Mouse (Mus musculus): ENCODE measurements around the gene Slc25a34. TPM values are rescaled to one million over a fixed set of nuclear protein-coding genes. Genes with fewer than 3 reads are reported as not detected.

The Slc25a34 gene
- polyA plus RNA-seq, 1 experiment from 2014 or later = 0.15 TPM

DNA sequence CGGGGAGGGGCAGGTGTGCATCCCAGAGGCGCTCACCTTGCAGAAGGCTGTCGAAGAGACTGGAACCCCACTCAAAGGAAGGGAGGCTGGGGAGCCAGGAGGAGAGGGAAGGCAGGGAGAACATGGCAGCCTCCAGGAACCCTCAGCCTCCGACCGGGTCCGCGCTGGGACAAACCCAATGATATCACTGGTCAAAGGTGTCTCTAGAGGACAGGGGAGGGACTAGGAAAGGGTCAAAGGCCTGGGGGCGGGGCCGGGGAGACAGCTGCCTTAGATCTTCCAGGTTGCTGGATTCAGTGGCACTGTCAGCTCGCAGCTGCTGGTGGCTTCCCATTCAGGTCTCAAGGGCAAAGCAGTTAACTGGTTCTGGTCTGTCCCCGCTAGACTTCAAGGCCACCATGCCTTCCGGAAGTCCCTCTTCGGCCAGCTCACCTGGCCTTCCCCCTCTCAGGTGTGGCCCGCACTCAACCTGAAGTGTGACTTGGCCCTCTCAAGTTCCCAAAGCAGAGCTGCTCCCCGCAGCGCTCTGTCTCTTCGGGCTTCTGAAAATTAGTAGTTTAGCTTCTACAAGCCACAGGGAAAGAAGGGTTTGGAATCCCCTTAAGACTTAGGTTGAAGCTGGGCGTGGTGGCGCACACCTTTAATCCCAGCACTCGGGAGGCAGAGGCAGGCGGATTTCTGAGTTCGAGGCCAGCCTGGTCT, 5.6 kb downstream of the Slc25a34 start:
- ChIA-PET POLR2A (no interaction called here), CTCF (interaction anchor here (1.3 kb wide), 1 partner anchor 18 kb away, joined by 3 read pairs; no protein-coding TSS in a partner anchor)
- in situ Hi-C loops (cut with MboI; ENCODE audit: low pct_unique_long_range_greater_than_20kb) = loop anchor here (10.0 kb wide), 3 partner anchors 97 to 227 kb away; partner anchors contain the start of gene Ctrc
- TF ChIP-seq CTCF (IDR thresholded peaks at IDR 0.05) = no peak
- no peak for ATAC-seq
- DNase-seq (ENCODE audit: low read depth, low spot score) = no peak
- no peaks in the 10 kb centered on the region for H3K27me3 ChIP-seq

DNA sequence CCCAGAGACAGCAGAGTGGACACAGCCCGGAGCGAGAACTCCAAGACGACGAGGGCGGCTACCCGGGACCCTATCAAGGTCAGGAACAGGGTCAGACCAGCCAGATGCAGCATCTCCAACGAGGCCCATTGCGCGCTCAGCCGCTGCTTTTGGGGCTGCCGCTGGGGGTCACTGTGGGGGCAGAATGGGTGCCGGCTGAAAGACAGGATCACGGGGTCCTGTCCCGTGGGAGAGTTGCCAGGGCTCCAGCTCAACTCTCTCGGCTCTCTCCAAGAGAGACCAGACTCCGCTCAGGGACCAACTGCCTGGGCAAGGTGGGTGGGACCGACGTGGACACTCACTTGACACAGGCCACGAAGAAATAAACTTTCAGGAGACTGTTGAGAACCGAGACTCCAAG, 6.3 kb downstream of the Slc25a34 start:
- ATAC-seq = no peak
- POLR2A ChIA-PET = no interaction called here
- CTCF ChIA-PET = no interaction called here
- no peak for TF ChIP-seq CTCF (IDR thresholded peaks at IDR 0.05)
- no peaks in the 10 kb centered on the region for H3K27me3 ChIP-seq
- in situ Hi-C loops (cut with MboI; ENCODE audit: low pct_unique_long_range_greater_than_20kb) = loop anchor here (10.0 kb wide), 3 partner anchors 98 to 228 kb away; partner anchors contain the start of gene Ctrc
- DNase-seq (ENCODE audit: low read depth, low spot score) = no peak

- no peak for TF ChIP-seq CTCF (IDR thresholded peaks at IDR 0.05)
- no peak for DNase-seq (ENCODE audit: low read depth, low spot score)
- POLR2A ChIA-PET = no interaction called here
- ATAC-seq = no peak
- CTCF ChIA-PET = no interaction called here
- H3K27me3 ChIP-seq = no peaks in the 10 kb centered on the region
- in situ Hi-C loops (cut with MboI; ENCODE audit: low pct_unique_long_range_greater_than_20kb) = loop anchor here (10.0 kb wide), 3 partner anchors 98 to 228 kb away; partner anchors contain the start of gene Ctrc
These were observed 6.8 kb downstream of the Slc25a34 start for GRCm38 (mm10) chr4:141616811-141617210.

DNA sequence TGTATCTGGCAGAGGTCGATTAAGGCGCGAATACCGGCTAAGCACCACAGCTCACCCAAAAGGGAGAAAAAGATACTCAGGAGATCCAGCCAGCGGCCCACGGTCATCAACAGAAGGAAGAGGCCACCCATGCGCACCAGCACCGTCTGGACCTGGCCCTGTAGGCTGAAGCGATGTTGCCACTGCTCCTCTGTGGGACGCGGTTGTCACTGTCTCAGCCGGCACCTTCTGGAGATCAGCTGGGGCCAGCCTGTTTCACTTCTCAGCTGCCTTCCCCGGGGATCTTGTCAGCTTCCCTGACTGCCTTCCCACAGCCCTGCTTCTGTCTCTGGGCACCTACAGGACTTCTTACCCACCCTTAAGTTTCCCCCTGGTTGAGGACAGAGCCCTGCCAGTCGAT, 8.7 kb downstream of the Slc25a34 start:
- in situ Hi-C loops (cut with MboI; ENCODE audit: low pct_unique_long_range_greater_than_20kb) = loop anchor here (10.0 kb wide), 3 partner anchors 100 to 230 kb away; partner anchors contain the start of gene Ctrc

GRCm38 (mm10) chr4:141609538-141609937, 14.1 kb downstream of the Slc25a34 start:
- ChIA-PET CTCF (interaction anchor here (1.2 kb wide), 1 partner anchor 18 kb away, joined by 3 read pairs; no protein-coding TSS in a partner anchor), POLR2A (no interaction called here)
- in situ Hi-C loops (cut with MboI; ENCODE audit: low pct_unique_long_range_greater_than_20kb) = no loop called here
- no peak for DNase-seq (ENCODE audit: low read depth, low spot score)
- no peaks in the 10 kb centered on the region for H3K27me3 ChIP-seq
- TF ChIP-seq CTCF (IDR thresholded peaks at IDR 0.05) = no peak
- ATAC-seq = no peak

More for the DNA sequence above, 8.7 kb downstream of the Slc25a34 start:
- ATAC-seq (no peak), DNase-seq (ENCODE audit: low read depth, low spot score) (no peak)
- no peak for TF ChIP-seq CTCF (IDR thresholded peaks at IDR 0.05)
- CTCF ChIA-PET = no interaction called here
- no peaks in the 10 kb centered on the region for H3K27me3 ChIP-seq
- POLR2A ChIA-PET = no interaction called here

GRCm38 (mm10) chr4:141605861-141606260, 17.8 kb downstream of the Slc25a34 start, which contains the start of gene Fblim1:
Fblim1 (minus strand) TSS chr4:141606096.
- no peaks in the 10 kb centered on the region for H3K27me3 ChIP-seq
- in situ Hi-C loops (cut with MboI; ENCODE audit: low pct_unique_long_range_greater_than_20kb) = no loop called here
- POLR2A ChIA-PET = no interaction called here
- CTCF ChIA-PET = interaction anchor here (0.9 kb wide), 1 partner anchor 14 kb away, joined by 3 read pairs; no protein-coding TSS in a partner anchor
- ATAC-seq (no peak), DNase-seq (ENCODE audit: low read depth, low spot score) (no peak)
- TF ChIP-seq CTCF (IDR thresholded peaks at IDR 0.05) = no peak

DNA sequence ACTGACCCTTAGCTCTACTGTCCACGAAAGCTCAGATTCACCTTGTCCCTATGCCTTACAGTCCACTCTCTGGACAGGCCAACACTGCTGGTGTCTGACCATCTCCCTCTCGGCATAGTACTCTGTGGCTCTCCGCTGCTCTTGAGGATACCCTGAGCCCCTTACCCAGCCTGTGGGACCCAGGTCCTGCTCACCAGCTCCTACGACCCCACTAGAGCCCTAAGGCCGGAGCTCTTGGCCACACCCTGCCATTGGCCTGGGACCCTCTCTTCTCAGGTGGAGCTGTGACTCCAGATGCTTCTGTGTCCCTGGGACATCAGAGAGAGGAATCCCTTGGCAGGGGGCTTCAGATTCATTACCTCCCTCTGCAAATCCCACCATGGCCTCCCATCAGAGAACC, 18.2 kb downstream of the Slc25a34 start:
- H3K27me3 ChIP-seq = no peaks in the 10 kb centered on the region
- in situ Hi-C loops (cut with MboI; ENCODE audit: low pct_unique_long_range_greater_than_20kb) = no loop called here
- no peak for TF ChIP-seq CTCF (IDR thresholded peaks at IDR 0.05)
- ChIA-PET CTCF (no interaction called here), POLR2A (no interaction called here)
- no peak for ATAC-seq
- DNase-seq (ENCODE audit: low read depth, low spot score) = no peak

DNA sequence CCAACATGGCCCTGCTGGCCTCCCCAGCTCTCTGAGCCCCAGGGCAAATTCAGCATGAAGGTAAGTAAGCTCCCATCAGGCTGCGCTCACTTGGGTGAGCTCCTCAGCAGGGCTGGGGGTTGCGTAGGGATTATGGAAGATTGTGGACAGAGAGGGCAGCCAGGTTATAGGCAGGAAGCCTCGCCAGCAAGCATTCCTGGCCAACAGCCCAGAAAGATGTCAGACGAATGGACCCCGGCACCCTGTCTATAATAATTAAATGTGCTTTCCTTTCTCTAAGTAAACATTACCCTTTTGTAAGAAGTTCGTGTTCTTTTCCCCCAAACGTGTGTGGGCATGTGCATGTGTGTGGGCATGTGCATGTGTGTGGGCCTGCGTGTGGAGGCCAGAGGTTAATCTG, 19.1 kb downstream of the Slc25a34 start:
- CTCF ChIA-PET = no interaction called here
- POLR2A ChIA-PET = interaction anchor here (0.5 kb wide), 1 partner anchor 17 kb away, joined by 4 read pairs; no protein-coding TSS in a partner anchor
- no peaks in the 10 kb centered on the region for H3K27me3 ChIP-seq
- in situ Hi-C loops (cut with MboI; ENCODE audit: low pct_unique_long_range_greater_than_20kb) = no loop called here
- ATAC-seq (peak; percentile 28), DNase-seq (ENCODE audit: low read depth, low spot score) (peak; percentile 72)
- no peak for TF ChIP-seq CTCF (IDR thresholded peaks at IDR 0.05)

GRCm38 (mm10) chr4:141603921-141604320, 19.7 kb downstream of the Slc25a34 start:
- in situ Hi-C loops (cut with MboI; ENCODE audit: low pct_unique_long_range_greater_than_20kb) = no loop called here
- peak; percentile 13 for ATAC-seq
- H3K27me3 ChIP-seq = no peaks in the 10 kb centered on the region
- no peak for DNase-seq (ENCODE audit: low read depth, low spot score)
- TF ChIP-seq CTCF (IDR thresholded peaks at IDR 0.05) = no peak
- ChIA-PET CTCF (no interaction called here), POLR2A (interaction anchor here (0.5 kb wide), 1 partner anchor 18 kb away, joined by 4 read pairs; no protein-coding TSS in a partner anchor)

GRCm38 (mm10) chr4:141602523-141603223, 20.9 kb downstream of the Slc25a34 start:
- in situ Hi-C loops (cut with MboI; ENCODE audit: low pct_unique_long_range_greater_than_20kb) = no loop called here
- DNase-seq (ENCODE audit: low read depth, low spot score) (no peak), ATAC-seq (no peak)
- no peaks in the 10 kb centered on the region for H3K27me3 ChIP-seq
- ChIA-PET POLR2A (interaction anchor here (0.5 kb wide), 1 partner anchor 56 kb away, joined by 3 read pairs; no protein-coding TSS in a partner anchor), CTCF (no interaction called here)
- TF ChIP-seq CTCF (IDR thresholded peaks at IDR 0.05) = no peak

Measured in Patski (cell line).